Mouse (Mus musculus): ENCODE measurements around the gene Cdk19. TPM values are rescaled to one million over a fixed set of nuclear protein-coding genes. Genes with fewer than 3 reads are reported as not detected.

Gene Cdk19
- polyA plus RNA-seq, 1 experiment from 2014 or later = 2.7 TPM

DNA sequence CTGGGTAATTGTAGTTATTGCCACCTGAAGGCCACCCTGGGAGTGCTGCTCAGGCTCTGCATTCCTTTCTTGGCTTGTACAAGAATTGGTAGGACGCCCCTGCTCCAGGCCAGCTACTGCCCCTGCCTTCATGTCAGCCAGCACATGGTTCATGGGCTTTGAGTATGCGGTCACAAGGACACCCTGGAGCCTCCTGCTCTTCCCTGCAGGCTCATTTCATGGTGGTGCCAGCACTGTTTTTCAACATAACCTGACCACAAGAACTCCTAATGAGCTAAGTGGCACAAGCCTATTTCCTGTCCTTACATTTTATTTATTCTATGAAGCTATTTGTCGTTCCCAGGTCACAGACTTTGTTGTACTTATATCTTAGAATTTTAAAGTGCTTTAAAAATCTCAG is 107.9 kb downstream of the Cdk19 start:
- WGBS (ENCODE audit: insufficient replicate concordance) = 48% methylated on average over 3 of the region's 3 CpGs
- no peak overlapping the region for H3K4me2 ChIP-seq (ENCODE audit: low read depth, low read length)
- H3K27ac ChIP-seq (ENCODE audit: low read length) = peak overlapping the region; percentile 37; the same call in 1 of the 2 replicates
- H3K36me3 ChIP-seq (ENCODE audit: control insufficient read depth, insufficient read depth) = no peaks in the 10 kb centered on the region
- no peak overlapping the region for H3K9ac ChIP-seq (ENCODE audit: low read depth, low read length)
- H3K4me1 ChIP-seq (ENCODE audit: control insufficient read depth, low read depth, low read length) = peaks cover 14% of the 10 kb centered on the region
- no peak overlapping the region for H3K4me3 ChIP-seq (ENCODE audit: low read depth, low read length)
- no peaks in the 10 kb centered on the region for H3K27me3 ChIP-seq (ENCODE audit: control insufficient read depth, insufficient read depth, low read depth, low read length)
- ATAC-seq (ENCODE audit: low read depth) = no peak
- no peaks in the 10 kb centered on the region for H3K9me3 ChIP-seq (replicated peaks; ENCODE audit: control insufficient read depth, low read length)

DNA sequence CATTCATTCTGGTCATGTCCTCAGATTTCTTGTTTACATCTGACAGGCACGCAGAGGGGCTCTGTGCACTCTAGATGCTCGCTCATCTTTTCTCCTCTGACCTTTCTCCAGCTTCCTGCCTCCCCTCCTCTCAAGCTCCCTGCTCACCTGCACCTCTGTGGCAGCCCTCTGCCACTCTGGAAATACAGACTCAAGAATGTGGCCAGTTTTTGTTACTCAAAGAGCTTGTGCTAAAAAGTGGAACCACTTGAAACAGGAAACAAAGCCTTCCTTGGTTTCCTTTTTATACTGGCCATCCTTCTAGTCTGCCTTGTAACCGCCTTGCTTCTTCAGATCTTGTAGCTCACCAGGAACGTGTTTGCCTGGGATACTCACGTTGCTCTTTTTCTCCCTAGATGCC is 108.6 kb downstream of the Cdk19 start:
- no peak overlapping the region for H3K4me2 ChIP-seq (ENCODE audit: low read depth, low read length)
- no peak overlapping the region for H3K9ac ChIP-seq (ENCODE audit: low read depth, low read length)
- WGBS (ENCODE audit: insufficient replicate concordance) = 16% methylated on average over 5 of the region's 5 CpGs
- H3K27ac ChIP-seq (ENCODE audit: low read length) = peak overlapping the region; percentile 53
- H3K9me3 ChIP-seq (replicated peaks; ENCODE audit: control insufficient read depth, low read length) = no peaks in the 10 kb centered on the region
- H3K4me3 ChIP-seq (ENCODE audit: low read depth, low read length) = no peak overlapping the region
- H3K27me3 ChIP-seq (ENCODE audit: control insufficient read depth, insufficient read depth, low read depth, low read length) = no peaks in the 10 kb centered on the region
- no peaks in the 10 kb centered on the region for H3K36me3 ChIP-seq (ENCODE audit: control insufficient read depth, insufficient read depth)
- ATAC-seq (ENCODE audit: low read depth) = no peak
- peaks cover 15% of the 10 kb centered on the region for H3K4me1 ChIP-seq (ENCODE audit: control insufficient read depth, low read depth, low read length)

DNA sequence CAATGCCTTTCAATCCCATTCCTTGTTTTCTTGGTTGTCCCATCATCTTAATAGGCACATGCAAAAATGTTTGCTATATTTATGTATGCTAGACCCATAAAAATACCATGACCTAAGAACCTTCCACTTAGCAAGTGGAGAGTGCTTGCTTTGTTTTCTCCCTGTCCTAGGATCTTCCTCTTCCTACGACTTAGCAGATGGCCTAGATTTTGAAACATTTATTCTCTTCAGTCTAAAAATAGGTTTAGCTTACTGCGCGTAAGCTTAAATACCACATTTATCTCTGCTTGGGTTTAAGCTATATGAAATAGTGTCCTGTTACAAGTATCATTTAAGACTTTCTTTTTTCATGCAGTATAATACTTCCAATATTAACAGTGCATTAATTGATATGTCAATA is 109.1 kb downstream of the Cdk19 start:
- Histone ChIP-seq H3K36me3 (ENCODE audit: control insufficient read depth, insufficient read depth) (no peaks in the 10 kb centered on the region), H3K4me3 (ENCODE audit: low read depth, low read length) (no peak overlapping the region), H3K4me1 (ENCODE audit: control insufficient read depth, low read depth, low read length) (peaks cover 15% of the 10 kb centered on the region), H3K9ac (ENCODE audit: low read depth, low read length) (no peak overlapping the region), H3K27ac (ENCODE audit: low read length) (no peak overlapping the region), H3K27me3 (ENCODE audit: control insufficient read depth, insufficient read depth, low read depth, low read length) (no peaks in the 10 kb centered on the region), H3K9me3 (replicated peaks; ENCODE audit: control insufficient read depth, low read length) (no peaks in the 10 kb centered on the region), H3K4me2 (ENCODE audit: low read depth, low read length) (no peak overlapping the region)
- WGBS (ENCODE audit: insufficient replicate concordance) = 37% methylated on average over 3 of the region's 3 CpGs
- ATAC-seq (ENCODE audit: low read depth) = no peak

DNA sequence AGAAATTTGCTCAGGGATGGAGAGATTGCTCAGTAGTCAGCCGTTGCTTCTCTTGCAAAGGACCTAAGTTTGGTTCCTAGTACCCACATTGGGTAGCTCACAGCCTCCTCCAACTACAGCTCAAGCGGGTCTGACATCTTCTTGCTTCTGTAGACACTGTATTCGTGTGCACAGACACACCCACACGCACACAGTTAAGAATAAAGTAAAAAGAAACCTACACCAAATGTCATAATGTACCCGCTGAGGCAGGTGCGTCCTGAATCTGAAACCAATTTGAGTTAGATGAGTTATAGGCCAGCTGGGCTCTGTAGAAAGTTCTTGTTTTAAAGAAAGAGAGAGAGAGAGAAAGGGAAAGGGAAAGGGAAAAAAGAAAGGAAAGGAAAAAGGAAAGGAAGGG is 110.2 kb downstream of the Cdk19 start:
- no peak for ATAC-seq (ENCODE audit: low read depth)
- Histone ChIP-seq H3K36me3 (ENCODE audit: control insufficient read depth, insufficient read depth) (no peaks in the 10 kb centered on the region), H3K4me2 (ENCODE audit: low read depth, low read length) (no peak overlapping the region), H3K27me3 (ENCODE audit: control insufficient read depth, insufficient read depth, low read depth, low read length) (no peaks in the 10 kb centered on the region), H3K9ac (ENCODE audit: low read depth, low read length) (no peak overlapping the region), H3K4me3 (ENCODE audit: low read depth, low read length) (no peak overlapping the region), H3K4me1 (ENCODE audit: control insufficient read depth, low read depth, low read length) (peaks cover 15% of the 10 kb centered on the region), H3K27ac (ENCODE audit: low read length) (no peak overlapping the region), H3K9me3 (replicated peaks; ENCODE audit: control insufficient read depth, low read length) (no peaks in the 10 kb centered on the region)
- 61% methylated on average over 6 of the region's 6 CpGs for WGBS (ENCODE audit: insufficient replicate concordance)

DNA sequence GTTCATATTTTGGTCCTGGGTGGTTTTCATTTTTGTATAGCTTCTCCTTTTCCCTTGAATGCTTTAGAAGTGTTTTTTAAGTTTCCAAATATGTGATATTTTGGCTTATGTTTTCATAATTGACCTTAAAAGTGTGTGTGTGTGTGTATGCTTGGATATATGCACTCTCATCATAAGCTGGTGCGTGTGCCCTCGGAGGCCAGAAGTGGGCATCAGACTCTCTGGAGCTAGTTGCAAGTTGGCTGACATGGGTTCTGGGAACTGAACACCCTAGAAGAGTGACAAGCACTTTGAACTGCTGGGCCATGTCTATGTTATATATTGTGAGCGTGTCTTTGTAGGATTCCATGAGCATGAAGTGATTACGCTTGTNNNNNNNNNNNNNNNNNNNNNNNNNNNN is 110.8 kb downstream of the Cdk19 start:
- no peak overlapping the region for H3K4me2 ChIP-seq (ENCODE audit: low read depth, low read length)
- H3K9ac ChIP-seq (ENCODE audit: low read depth, low read length) = no peak overlapping the region
- whole genome bisulfite sequencing (ENCODE audit: insufficient replicate concordance) = 88% methylated on average over 4 of the region's 4 CpGs
- no peak overlapping the region for H3K4me3 ChIP-seq (ENCODE audit: low read depth, low read length)
- no peaks in the 10 kb centered on the region for H3K9me3 ChIP-seq (replicated peaks; ENCODE audit: control insufficient read depth, low read length)
- no peak for ATAC-seq (ENCODE audit: low read depth)
- H3K27me3 ChIP-seq (ENCODE audit: control insufficient read depth, insufficient read depth, low read depth, low read length) = no peaks in the 10 kb centered on the region
- peaks cover 15% of the 10 kb centered on the region for H3K4me1 ChIP-seq (ENCODE audit: control insufficient read depth, low read depth, low read length)
- H3K27ac ChIP-seq (ENCODE audit: low read length) = no peak overlapping the region
- no peaks in the 10 kb centered on the region for H3K36me3 ChIP-seq (ENCODE audit: control insufficient read depth, insufficient read depth)

DNA sequence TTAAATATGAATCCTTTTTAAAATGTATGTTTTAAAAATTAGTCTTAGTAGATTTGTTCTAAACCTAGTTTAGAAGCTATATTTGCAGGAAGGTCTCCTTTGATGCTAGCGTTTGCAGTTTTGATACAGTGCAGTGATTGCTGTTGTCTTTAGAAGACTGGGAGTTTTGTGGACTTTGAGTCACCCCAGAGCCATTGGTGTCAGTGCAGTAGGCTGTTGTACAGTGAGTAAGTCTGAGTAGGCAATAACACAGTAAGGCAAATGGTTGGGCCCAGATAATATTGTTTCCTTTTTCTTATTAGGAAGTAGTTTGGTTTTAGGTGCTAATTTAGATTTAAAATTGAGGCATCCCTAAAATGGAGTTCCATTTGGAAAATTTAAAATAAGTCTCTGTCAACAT is 117.8 kb downstream of the Cdk19 start:
- ATAC-seq (ENCODE audit: low read depth) = peak; percentile 48; the same call in 1 of the 2 replicates
- no peaks in the 10 kb centered on the region for H3K36me3 ChIP-seq (ENCODE audit: control insufficient read depth, insufficient read depth)
- H3K27ac ChIP-seq (ENCODE audit: low read length) = no peak overlapping the region
- H3K9me3 ChIP-seq (replicated peaks; ENCODE audit: control insufficient read depth, low read length) = no peaks in the 10 kb centered on the region
- H3K4me1 ChIP-seq (ENCODE audit: control insufficient read depth, low read depth, low read length) = peaks cover 3% of the 10 kb centered on the region
- 68% methylated on average over 1 of the region's 1 CpGs for WGBS (ENCODE audit: insufficient replicate concordance)
- H3K27me3 ChIP-seq (ENCODE audit: control insufficient read depth, insufficient read depth, low read depth, low read length) = no peaks in the 10 kb centered on the region
- H3K4me3 ChIP-seq (ENCODE audit: low read depth, low read length) = no peak overlapping the region
- H3K4me2 ChIP-seq (ENCODE audit: low read depth, low read length) = no peak overlapping the region
- no peak overlapping the region for H3K9ac ChIP-seq (ENCODE audit: low read depth, low read length)

DNA sequence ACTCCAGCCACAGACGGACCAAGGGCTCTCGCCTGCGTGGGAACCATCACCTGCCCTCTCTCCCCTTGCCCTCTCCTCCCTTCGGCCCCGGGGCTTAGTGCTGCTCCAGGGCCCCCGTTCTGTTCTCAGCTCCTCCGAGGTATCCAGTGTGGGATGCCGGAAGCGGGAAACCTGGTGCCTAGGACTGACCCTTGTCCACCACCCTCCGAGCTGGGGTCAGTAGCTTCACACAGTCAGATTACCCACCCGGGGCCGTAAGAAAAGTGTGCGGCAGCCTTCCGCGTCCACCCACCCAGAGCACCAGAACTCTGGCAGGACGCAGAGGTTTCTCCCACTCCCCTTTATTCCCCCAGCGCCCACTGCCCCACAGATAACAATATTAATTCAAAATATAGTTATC is 119.8 kb downstream of the Cdk19 start:
- 86% methylated on average over 17 of the region's 17 CpGs for WGBS (ENCODE audit: insufficient replicate concordance)
- H3K4me2 ChIP-seq (ENCODE audit: low read depth, low read length) = no peak overlapping the region
- H3K4me3 ChIP-seq (ENCODE audit: low read depth, low read length) = no peak overlapping the region
- H3K27me3 ChIP-seq (ENCODE audit: control insufficient read depth, insufficient read depth, low read depth, low read length) = no peaks in the 10 kb centered on the region
- no peak overlapping the region for H3K9ac ChIP-seq (ENCODE audit: low read depth, low read length)
- H3K27ac ChIP-seq (ENCODE audit: low read length) = no peak overlapping the region
- H3K36me3 ChIP-seq (ENCODE audit: control insufficient read depth, insufficient read depth) = no peaks in the 10 kb centered on the region
- ATAC-seq (ENCODE audit: low read depth) = no peak
- H3K4me1 ChIP-seq (ENCODE audit: control insufficient read depth, low read depth, low read length) = no peaks in the 10 kb centered on the region
- H3K9me3 ChIP-seq (replicated peaks; ENCODE audit: control insufficient read depth, low read length) = no peaks in the 10 kb centered on the region

DNA sequence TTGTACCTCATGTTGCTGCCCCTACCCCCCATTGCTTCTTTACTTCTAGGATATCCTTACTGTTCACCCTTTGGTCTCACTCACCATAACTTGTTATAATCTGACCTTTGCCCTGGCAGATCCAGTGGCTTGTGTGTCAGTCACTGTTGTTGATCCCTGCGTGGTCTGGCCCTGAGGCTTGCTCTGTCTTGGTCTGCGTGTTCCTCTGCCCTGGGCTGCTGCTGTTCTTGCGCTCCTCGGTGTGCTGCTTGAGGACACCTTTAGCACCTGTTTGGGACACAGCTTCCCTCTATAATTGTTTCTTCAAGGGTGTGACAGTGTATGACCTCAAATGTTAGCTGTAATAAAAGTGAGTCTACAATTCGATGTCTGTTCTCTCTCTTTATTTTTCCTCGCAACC is 122.0 kb downstream of the Cdk19 start:
- whole genome bisulfite sequencing (ENCODE audit: insufficient replicate concordance) = 80% methylated on average over 6 of the region's 6 CpGs
- Histone ChIP-seq H3K4me2 (ENCODE audit: low read depth, low read length) (no peak overlapping the region), H3K27me3 (ENCODE audit: control insufficient read depth, insufficient read depth, low read depth, low read length) (no peaks in the 10 kb centered on the region), H3K36me3 (ENCODE audit: control insufficient read depth, insufficient read depth) (no peaks in the 10 kb centered on the region), H3K4me1 (ENCODE audit: control insufficient read depth, low read depth, low read length) (no peaks in the 10 kb centered on the region), H3K4me3 (ENCODE audit: low read depth, low read length) (no peak overlapping the region), H3K27ac (ENCODE audit: low read length) (no peak overlapping the region), H3K9me3 (replicated peaks; ENCODE audit: control insufficient read depth, low read length) (no peaks in the 10 kb centered on the region), H3K9ac (ENCODE audit: low read depth, low read length) (no peak overlapping the region)
- ATAC-seq (ENCODE audit: low read depth) = no peak

DNA sequence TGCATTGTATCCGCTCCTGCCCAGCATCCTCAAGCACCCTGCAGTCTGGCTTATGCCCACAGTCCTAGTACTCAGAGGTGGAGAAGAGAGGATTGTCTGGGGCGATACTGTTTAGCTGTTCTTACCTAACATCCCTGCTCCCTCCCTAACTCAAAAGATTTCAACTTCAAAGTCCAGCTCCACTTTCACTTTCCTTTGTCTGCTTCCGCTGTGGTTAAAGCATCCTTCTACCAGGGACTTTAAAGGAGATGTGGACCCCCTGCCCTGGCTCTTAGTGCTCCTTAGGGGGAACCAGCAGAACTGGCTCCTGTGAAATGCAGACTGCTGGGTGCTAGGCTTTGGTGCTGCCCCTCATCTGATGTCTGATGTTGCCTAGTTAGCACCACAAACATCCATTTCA is 122.9 kb downstream of the Cdk19 start:
- no peak for ATAC-seq (ENCODE audit: low read depth)
- 50% methylated on average over 3 of the region's 3 CpGs for WGBS (ENCODE audit: insufficient replicate concordance)

More for the DNA sequence above, 122.9 kb downstream of the Cdk19 start:
- Histone ChIP-seq H3K36me3 (ENCODE audit: control insufficient read depth, insufficient read depth) (no peaks in the 10 kb centered on the region), H3K4me2 (ENCODE audit: low read depth, low read length) (peak overlapping the region; percentile 8; the same call in 1 of the 2 replicates), H3K9me3 (replicated peaks; ENCODE audit: control insufficient read depth, low read length) (no peaks in the 10 kb centered on the region), H3K4me1 (ENCODE audit: control insufficient read depth, low read depth, low read length) (no peaks in the 10 kb centered on the region), H3K9ac (ENCODE audit: low read depth, low read length) (no peak overlapping the region), H3K4me3 (ENCODE audit: low read depth, low read length) (no peak overlapping the region), H3K27me3 (ENCODE audit: control insufficient read depth, insufficient read depth, low read depth, low read length) (no peaks in the 10 kb centered on the region), H3K27ac (ENCODE audit: low read length) (no peak overlapping the region)

Measured in liver, embryonic 16.5 days (tissue).